Mouse (Mus musculus) layer of hippocampus, adult 11-12 months (tissue): ENCODE results near the gene Tecta.

Experiments used
- DNase-seq: peaks from one replicate; pipeline ENCODE4 v3.0.0; 2022; ENCODE audit warnings: low spot score

The Tecta gene

GRCm38 (mm10) chr9:42387038-42387437 is 12.7 kb downstream of the Tecta start:
- DNase-seq = no peak

GRCm38 (mm10) chr9:42385656-42386055 is 14.1 kb downstream of the Tecta start:
- DNase-seq = no peak

- DNase-seq = no peak
Observed at GRCm38 (mm10) chr9:42382628-42383347, 16.9 kb downstream of the Tecta start.

GRCm38 (mm10) chr9:42382063-42382462 is 17.7 kb downstream of the Tecta start:
- peak; percentile 33 for DNase-seq

GRCm38 (mm10) chr9:42378071-42378470 is 21.7 kb downstream of the Tecta start:
- no peak for DNase-seq

- no peak for DNase-seq
Observed at GRCm38 (mm10) chr9:42377656-42378055, 22.1 kb downstream of the Tecta start.

- no peak for DNase-seq
Observed at GRCm38 (mm10) chr9:42371670-42372368, 27.9 kb downstream of the Tecta start.

GRCm38 (mm10) chr9:42357585-42357984 is 42.1 kb downstream of the Tecta start:
- DNase-seq = no peak

GRCm38 (mm10) chr9:42354871-42355270 is 44.9 kb downstream of the Tecta start:
- DNase-seq = no peak

- DNase-seq = no peak
Observed at GRCm38 (mm10) chr9:42349791-42350190, 49.9 kb downstream of the Tecta start.

- no peak for DNase-seq
Observed at GRCm38 (mm10) chr9:42346297-42346696, 53.4 kb downstream of the Tecta start.

- no peak for DNase-seq
Observed at GRCm38 (mm10) chr9:42339151-42339550, 60.6 kb downstream of the Tecta start.

GRCm38 (mm10) chr9:42337026-42337425 is 62.7 kb downstream of the Tecta start:
- DNase-seq = no peak

- no peak for DNase-seq
Observed at GRCm38 (mm10) chr9:42336575-42336974, 63.2 kb downstream of the Tecta start.

GRCm38 (mm10) chr9:42334885-42335284 is 64.8 kb downstream of the Tecta start:
- no peak for DNase-seq

- peak; percentile 55 for DNase-seq
Observed at GRCm38 (mm10) chr9:42332692-42333091, 67.0 kb downstream of the Tecta start.

- DNase-seq = no peak
Observed at GRCm38 (mm10) chr9:42331341-42331740, 68.4 kb downstream of the Tecta start.

- no peak for DNase-seq
Observed at GRCm38 (mm10) chr9:42329753-42330152, 70.0 kb downstream of the Tecta start.

GRCm38 (mm10) chr9:42326688-42327440 is 72.9 kb downstream of the Tecta start:
- DNase-seq = peak; percentile 62

- DNase-seq = no peak
Observed at GRCm38 (mm10) chr9:42324640-42325394, 74.9 kb downstream of the Tecta start.

GRCm38 (mm10) chr9:42323238-42323637 is 76.5 kb downstream of the Tecta start:
- DNase-seq = no peak

GRCm38 (mm10) chr9:42321442-42321841 is 78.3 kb downstream of the Tecta start:
- no peak for DNase-seq
